Mouse (Mus musculus) activated CD4-positive, CD25-positive, alpha-beta regulatory T cell, adult 4 months (primary cell): ENCODE results near the gene Gdnf. TPM values are rescaled to one million over a fixed set of nuclear protein-coding genes. Genes with fewer than 3 reads are reported as not detected.

Experiments
- ATAC-seq: one replicate; pipeline ENCODE4 v1.8.0; 2017
- polyA plus RNA-seq, 2 experiments: library from polyadenylated mRNA; unstranded; fragments of 100-300 nt; shearing (Covaris generic); gene quantifications; one replicate each; pipeline ENCODE4 v1.2.1; 2017

Gene Gdnf
- polyA plus RNA-seq: not detected

GRCm38 (mm10) chr15:7810556-7811252 lies at the start of gene Gdnf:
Gdnf (plus strand) TSS chr15:7810846.
- no peak for ATAC-seq

- no peak for ATAC-seq
Observed at GRCm38 (mm10) chr15:7767166-7767565, 43.5 kb upstream of the Gdnf start.

- ATAC-seq: no peak
Observed at GRCm38 (mm10) chr15:7772983-7773382, 37.7 kb upstream of the Gdnf start.

GRCm38 (mm10) chr15:7781517-7781916 lies 29.1 kb upstream of the Gdnf start:
- ATAC-seq: no peak

GRCm38 (mm10) chr15:7809841-7810391 lies 730 bp upstream of the Gdnf start:
- ATAC-seq: no peak

- no peak for ATAC-seq
Observed at GRCm38 (mm10) chr15:7811253-7811625, 593 bp downstream of the Gdnf start.

- no peak for ATAC-seq
Observed at GRCm38 (mm10) chr15:7811856-7812733, 1.4 kb downstream of the Gdnf start.

GRCm38 (mm10) chr15:7812872-7813530 lies 2.4 kb downstream of the Gdnf start:
- no peak for ATAC-seq

- no peak for ATAC-seq
Observed at GRCm38 (mm10) chr15:7813531-7814370, 3.1 kb downstream of the Gdnf start.

GRCm38 (mm10) chr15:7814371-7814680 lies 3.7 kb downstream of the Gdnf start:
- ATAC-seq: no peak

- ATAC-seq: no peak
Observed at GRCm38 (mm10) chr15:7814917-7815316, 4.3 kb downstream of the Gdnf start.

- no peak for ATAC-seq
Observed at GRCm38 (mm10) chr15:7815521-7815944, 4.9 kb downstream of the Gdnf start.

- ATAC-seq: no peak
Observed at GRCm38 (mm10) chr15:7823886-7824285, 13.2 kb downstream of the Gdnf start.

- ATAC-seq: no peak
Observed at GRCm38 (mm10) chr15:7825530-7825929, 14.9 kb downstream of the Gdnf start.

GRCm38 (mm10) chr15:7835404-7835803 lies 24.8 kb downstream of the Gdnf start:
- no peak for ATAC-seq

- no peak for ATAC-seq
Observed at GRCm38 (mm10) chr15:7838060-7838920, 27.6 kb downstream of the Gdnf start.

- ATAC-seq: no peak
Observed at GRCm38 (mm10) chr15:7838921-7839309, 28.3 kb downstream of the Gdnf start.

GRCm38 (mm10) chr15:7841664-7842063 lies 31.0 kb downstream of the Gdnf start:
- ATAC-seq: no peak

- no peak for ATAC-seq
Observed at GRCm38 (mm10) chr15:7842398-7842797, 31.8 kb downstream of the Gdnf start.

GRCm38 (mm10) chr15:7857418-7857817 lies 46.8 kb downstream of the Gdnf start:
- no peak for ATAC-seq

GRCm38 (mm10) chr15:7858841-7859240 lies 48.2 kb downstream of the Gdnf start:
- no peak for ATAC-seq
